ENCODE assay signal across 18 mouse cellular contexts in genomic region chr15:84372801-84373200, GRCm38 (mm10).
"Had no signal": no experiment of that assay in that cellular context is flagged by ENCODE, and none has a peak within 500 bp of the region (broad histone marks: within the 10 kb centered on the region; RNA-seq: fewer than 3 reads in every experiment).

No protein-coding gene starts in this region.

- H3K27ac ChIP-seq: limb, embryonic 12.5 days; liver, embryonic 15.5 days; midbrain, embryonic 10.5 days; neural tube, embryonic 12.5 days; stomach, embryonic 15.5 days had no signal

- H3K36me3 ChIP-seq: limb, embryonic 12.5 days; liver, embryonic 15.5 days; neural tube, embryonic 12.5 days; stomach, embryonic 15.5 days had no signal

- H3K4me1 ChIP-seq: limb, embryonic 12.5 days; liver, embryonic 15.5 days; neural tube, embryonic 12.5 days; stomach, embryonic 15.5 days had no signal

- ATAC-seq: lung, postnatal 0 days had no signal

- H3K27me3 ChIP-seq: limb, embryonic 12.5 days; liver, embryonic 15.5 days; neural tube, embryonic 12.5 days; stomach, embryonic 15.5 days had no signal

- DNase-seq: kidney, adult 18-20 months; kidney, postnatal 10 days; kidney, postnatal 4 days; layer of hippocampus, adult 9-11 months; layer of hippocampus, postnatal 36 days; liver; lung, adult 2 months; lung, postnatal 4 days; midbrain, embryonic 14.5 days; thymus, adult 2 months; thymus, postnatal 25 days had no signal

- H3K4me3 ChIP-seq: limb, embryonic 12.5 days; liver, embryonic 15.5 days; midbrain, embryonic 10.5 days; myocyte; neural tube, embryonic 12.5 days; stomach, embryonic 15.5 days had no signal

- H3K4me2 ChIP-seq: limb, embryonic 12.5 days; liver, embryonic 15.5 days; neural tube, embryonic 12.5 days; stomach, embryonic 15.5 days had no signal

- H3K9me3 ChIP-seq: liver, embryonic 15.5 days; stomach, embryonic 15.5 days had no signal

- H3K9ac ChIP-seq: limb, embryonic 12.5 days; liver, embryonic 15.5 days; neural tube, embryonic 12.5 days; stomach, embryonic 15.5 days had no signal
